Mouse (Mus musculus) T-helper 17 cell (primary cell): ENCODE results near the gene Fam13a.

Experiments used
- in situ Hi-C, 2 experiments: fragments of 300-600 bp; cut with MboI, MseI; formaldehyde crosslinking; loops; 1 replicate in 1 of 2; 2 replicates in 1 of 2; pipeline ENCODE4 v1.15.1; 2025; ENCODE audit warnings: high pct_unique_total_duplicates in 2 of 2

The Fam13a gene

GRCm38 (mm10) chr6:58889917-58890316, 134.4 kb downstream of the Fam13a start:
- in situ Hi-C loops, result no loop called here

GRCm38 (mm10) chr6:58882271-58882670, 142.1 kb downstream of the Fam13a start:
- in situ Hi-C loops, result no loop called here
